Mouse (Mus musculus) heart, postnatal 0 days (tissue): ENCODE data around the gene Mageh1. TPM values are rescaled to one million over a fixed set of nuclear protein-coding genes. Genes with fewer than 3 reads are reported as not detected.
"Not testable (repeated sequence)": the region's sequence is repeated elsewhere in the genome, so short reads cannot be mapped to it uniquely, and the experiment has no call there.

Experiments used
- ATAC-seq: fragments of 200-750 bp; cut with Nextera tagmentation; 2 replicates; pipeline ENCODE4 v1.8.0; 2017; ENCODE audit warnings: low read depth, moderate number of reproducible peaks, moderate library complexity; ENCODE audit not compliant: insufficient read depth
- DNase-seq: peaks from one replicate; pipeline ENCODE4 v3.0.0-alpha.2; 2016; ENCODE audit warnings: low spot score
- H3K27ac ChIP-seq: fragments of 300-500 bp; sonication (generic); 2 replicates; pipeline ENCODE4 v1.5.1; 2014; ENCODE audit warnings: low read depth, mild to moderate bottlenecking
- H3K27me3 ChIP-seq: fragments of 300-500 bp; sonication (generic); 2 replicates; pipeline ENCODE4 v1.6.1; 2014; ENCODE audit warnings: low read length, mixed read lengths; ENCODE audit not compliant: control insufficient read depth, insufficient read depth
- H3K36me3 ChIP-seq: fragments of 300-500 bp; sonication (generic); replicated peaks from 2 replicates; pipeline ENCODE4 v1.6.1; 2014; ENCODE audit warnings: low read length, mixed read lengths; ENCODE audit not compliant: control insufficient read depth, insufficient read depth
- H3K4me1 ChIP-seq: fragments of 300-500 bp; sonication (generic); 2 replicates; pipeline ENCODE4 v1.6.1; 2014; ENCODE audit warnings: antibody characterized with exemption; ENCODE audit not compliant: control insufficient read depth, insufficient read depth
- H3K4me2 ChIP-seq: fragments of 300-500 bp; sonication (generic); 2 replicates; pipeline ENCODE4 v1.6.1; 2014; ENCODE audit warnings: low read depth, mild to moderate bottlenecking, low read length, moderate library complexity
- H3K4me3 ChIP-seq: fragments of 300-500 bp; sonication (generic); 2 replicates; pipeline ENCODE4 v1.5.1; 2014; ENCODE audit warnings: low read depth, low read length
- H3K9ac ChIP-seq: fragments of 300-500 bp; sonication (generic); replicated peaks from 2 replicates; pipeline ENCODE4 v1.6.1; 2014; ENCODE audit warnings: low read depth, low read length, mixed read lengths
- H3K9me3 ChIP-seq: fragments of 300-500 bp; sonication (generic); replicated peaks from 2 replicates; pipeline ENCODE4 v1.6.1; 2016; ENCODE audit warnings: low read length; ENCODE audit not compliant: control insufficient read depth
- CTCF ChIP-seq: IDR thresholded peaks from 2 replicates; pipeline ENCODE4 v1.5.1; 2016; ENCODE audit warnings: antibody characterized with exemption, control low read depth, low read depth
- EP300 ChIP-seq: IDR thresholded peaks from 2 replicates; pipeline ENCODE4 v1.6.1; 2016; ENCODE audit warnings: antibody characterized with exemption, low read depth
- WGBS: fragments of 180-500 bp; shearing (Covaris S2); extraction: QIAGEN DNeasy Blood & Tissue Kit; methylation state at CpG from one replicate; pipeline ENCODE4 v1.1.7; 2014; 5-methylcytosine and 5-hydroxymethylcytosine counted together
- polyA plus RNA-seq: library from polyadenylated mRNA; unstranded; fragments of >200 nt; fragmentation: Nextera tagmentation; extraction: Ambion mirVana; gene quantifications from 2 replicates; pipeline ENCODE4 v1.2.1, GENCODE M21; 2015
- total RNA-seq: library from RNA; depleted of rRNA; stranded (reverse); fragments of >200 nt; gene quantifications from 2 replicates; pipeline ENCODE4 v1.2.3, GENCODE M21; 2014; ENCODE audit warnings: low replicate concordance; rRNA removed

The Mageh1 gene
- total RNA-seq, result 24.9 and 28.2 TPM in 2 replicates
- 26.8 and 29.3 TPM in 2 replicates for polyA plus RNA-seq

GRCm38 (mm10) chrX:153037087-153037971 is at the start of gene Mageh1:
Gene Mageh1, minus strand, starts transcription at chrX:153037575.
- H3K27ac ChIP-seq, result peak within 1 kb of the TSS; percentile 69
- H3K4me3 ChIP-seq, result peak within 1 kb of the TSS; percentile 60
- H3K9ac ChIP-seq, result peak within 1 kb of the TSS; percentile 63
- peaks cover 4% of the 10 kb centered on the region; the same call in 1 of the 2 replicates for H3K4me1 ChIP-seq
- ATAC-seq (peak; percentile 90), DNase-seq (peak; percentile 40)
- WGBS, result 14% methylated on average over 49 of the region's 49 CpGs
- H3K27me3 ChIP-seq, result no peaks in the 10 kb centered on the region
- TF ChIP-seq EP300 (no peak), CTCF (no peak)
- H3K9me3 ChIP-seq, result no peaks in the 10 kb centered on the region
- peak within 1 kb of the TSS; percentile 70 for H3K4me2 ChIP-seq
- no peaks in the 10 kb centered on the region for H3K36me3 ChIP-seq

GRCm38 (mm10) chrX:153037972-153038744 is 783 bp upstream of the Mageh1 start:
- peak overlapping the region; percentile 69; the same call in 1 of the 2 replicates for H3K27ac ChIP-seq
- not testable (repeated sequence) for H3K36me3 ChIP-seq, H3K27me3 ChIP-seq, H3K9me3 ChIP-seq, H3K4me1 ChIP-seq, H3K9ac ChIP-seq, DNase-seq
- H3K4me3 ChIP-seq, result peak overlapping the region; percentile 60
- peak; percentile 42; the same call in 1 of the 2 replicates for ATAC-seq
- 18% methylated on average over 7 of the region's 22 CpGs for WGBS
- H3K4me2 ChIP-seq, result peak overlapping the region; percentile 70

GRCm38 (mm10) chrX:153031547-153031946 is 5.8 kb downstream of the Mageh1 start:
- H3K27me3 ChIP-seq, ATAC-seq, H3K4me2 ChIP-seq, DNase-seq, H3K9ac ChIP-seq, H3K9me3 ChIP-seq, H3K4me1 ChIP-seq, H3K27ac ChIP-seq, H3K36me3 ChIP-seq, H3K4me3 ChIP-seq: not testable (repeated sequence)

GRCm38 (mm10) chrX:153025709-153026108 is 11.7 kb downstream of the Mageh1 start:
- not testable (repeated sequence) for DNase-seq, H3K9me3 ChIP-seq, H3K4me1 ChIP-seq, H3K27me3 ChIP-seq, H3K4me2 ChIP-seq, H3K27ac ChIP-seq, H3K4me3 ChIP-seq, ATAC-seq, H3K36me3 ChIP-seq, H3K9ac ChIP-seq
- WGBS, result 90% methylated on average over 2 of the region's 3 CpGs

- H3K27me3 ChIP-seq, H3K27ac ChIP-seq, H3K4me2 ChIP-seq, H3K9ac ChIP-seq, DNase-seq, H3K4me1 ChIP-seq, H3K9me3 ChIP-seq, ATAC-seq, H3K36me3 ChIP-seq, H3K4me3 ChIP-seq: not testable (repeated sequence)
- WGBS, result no CpG with 5 or more reads among the region's 3 CpGs
Observed at GRCm38 (mm10) chrX:153025255-153025654, 12.1 kb downstream of the Mageh1 start.
